Mouse (Mus musculus): Measurements from ENCODE around the gene Ppp1r14a.

Ppp1r14a gene

DNA sequence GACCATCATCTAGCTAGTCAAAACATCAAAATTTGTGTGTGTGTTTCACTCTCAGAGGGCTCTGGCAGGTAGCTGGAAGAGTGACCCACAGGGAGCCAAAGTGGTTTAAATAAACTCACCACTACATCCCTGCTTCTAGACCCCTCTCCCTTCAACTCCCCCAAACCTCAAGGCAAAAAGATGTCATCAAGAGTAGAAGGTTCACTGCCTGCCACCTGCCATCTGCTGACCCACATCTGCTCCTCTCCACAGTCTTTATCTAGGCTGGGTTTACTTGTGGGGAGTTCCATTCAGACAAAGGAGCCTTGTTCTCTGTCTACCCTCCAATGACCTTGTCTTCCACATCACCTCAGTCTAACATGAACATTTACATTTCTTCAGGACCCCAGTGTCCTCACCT, 9.8 kb upstream of the Ppp1r14a start:
- DNase-seq (ENCODE audit: low spot score in 2 of 2): no peak

DNA sequence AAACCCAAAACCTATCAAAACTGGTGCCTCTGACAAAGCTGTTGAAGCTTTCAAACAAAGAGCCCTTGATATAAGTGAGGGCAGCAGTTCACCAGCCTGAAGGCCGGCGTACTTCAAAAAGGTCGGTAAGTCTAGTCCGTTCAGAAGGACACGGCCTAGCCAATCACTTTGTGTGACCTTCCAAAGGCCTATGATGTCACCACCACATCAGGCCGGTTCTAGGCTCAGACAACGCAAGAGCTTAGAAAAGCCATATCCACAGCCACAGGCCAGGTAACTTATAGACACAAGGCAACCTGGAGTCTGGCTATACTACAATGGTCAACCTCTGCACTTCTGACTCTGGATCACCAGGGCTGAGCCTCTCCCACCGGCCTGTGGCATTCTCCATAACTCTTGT, 9.2 kb upstream of the Ppp1r14a start:
- DNase-seq (ENCODE audit: low spot score in 2 of 2): no peak

DNA sequence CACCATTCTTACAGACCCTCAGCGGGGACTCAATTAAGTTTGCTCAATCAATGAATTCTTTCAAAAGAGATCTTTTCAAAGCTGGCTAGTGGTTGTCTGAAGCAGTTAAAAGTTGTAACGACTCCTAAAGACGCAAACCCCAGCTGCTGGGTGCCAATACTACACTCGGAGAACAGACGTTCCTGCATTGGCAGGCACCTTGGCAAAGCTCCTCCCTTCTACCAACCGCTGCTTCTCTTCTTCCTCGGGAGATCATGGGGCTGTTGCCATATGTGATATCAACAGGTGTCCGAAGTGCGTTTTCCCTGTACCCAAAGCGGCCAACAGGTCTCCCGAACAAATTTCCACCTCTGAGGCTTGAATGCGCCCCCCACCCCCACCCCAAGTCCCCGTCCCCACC, 8.3 kb upstream of the Ppp1r14a start:
- no peak for DNase-seq (ENCODE audit: low spot score in 2 of 2)

DNA sequence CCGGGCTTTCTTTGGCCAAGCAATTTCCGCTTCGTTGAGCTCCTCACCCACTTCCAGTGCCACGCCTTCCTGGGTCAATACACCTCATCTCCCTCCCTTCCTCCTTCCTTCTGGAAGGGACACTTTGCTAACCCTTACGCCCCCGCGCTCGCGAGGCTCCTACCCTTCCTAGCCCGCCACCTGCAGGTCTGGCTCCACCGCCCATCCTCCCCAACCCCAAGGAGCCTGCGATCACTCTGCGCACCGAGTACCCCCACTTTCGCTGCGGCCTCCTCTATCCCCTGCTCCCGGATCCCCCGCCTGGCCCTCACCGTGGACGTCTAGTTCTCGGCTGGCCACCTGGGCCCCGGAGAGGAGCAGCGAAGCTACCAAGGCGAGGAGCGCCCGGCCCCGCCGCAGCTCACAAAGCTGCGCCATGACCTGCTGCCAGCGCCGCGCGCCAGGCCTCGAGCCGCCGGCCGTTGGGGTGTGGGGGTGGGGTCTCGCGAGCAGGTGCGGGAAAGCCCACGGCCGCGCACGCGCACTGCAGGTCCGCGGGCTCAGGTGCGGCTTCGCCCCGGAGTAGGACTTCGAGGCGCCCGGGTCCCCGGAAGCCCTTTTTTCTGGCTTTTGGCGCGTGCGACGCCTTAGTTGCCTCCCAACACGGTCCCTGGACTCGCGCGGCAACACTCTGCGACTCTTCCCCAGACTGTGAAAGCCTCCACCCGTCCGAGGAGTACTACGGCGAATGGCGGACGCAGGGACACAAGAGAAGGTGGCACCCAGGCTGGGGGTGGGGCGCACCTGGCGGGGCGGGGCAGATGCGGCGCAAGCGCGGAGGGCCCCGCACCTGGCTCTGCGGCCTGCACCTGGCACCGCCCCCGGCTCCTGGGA, 7.7 kb upstream of the Ppp1r14a start, which contains the start of gene Spint2:
Gene Spint2, minus strand, starts transcription at position 712 of the 873 bp plus-strand sequence.
- DNase-seq (ENCODE audit: low spot score in 2 of 2): peak; percentile 31 to 50

DNA sequence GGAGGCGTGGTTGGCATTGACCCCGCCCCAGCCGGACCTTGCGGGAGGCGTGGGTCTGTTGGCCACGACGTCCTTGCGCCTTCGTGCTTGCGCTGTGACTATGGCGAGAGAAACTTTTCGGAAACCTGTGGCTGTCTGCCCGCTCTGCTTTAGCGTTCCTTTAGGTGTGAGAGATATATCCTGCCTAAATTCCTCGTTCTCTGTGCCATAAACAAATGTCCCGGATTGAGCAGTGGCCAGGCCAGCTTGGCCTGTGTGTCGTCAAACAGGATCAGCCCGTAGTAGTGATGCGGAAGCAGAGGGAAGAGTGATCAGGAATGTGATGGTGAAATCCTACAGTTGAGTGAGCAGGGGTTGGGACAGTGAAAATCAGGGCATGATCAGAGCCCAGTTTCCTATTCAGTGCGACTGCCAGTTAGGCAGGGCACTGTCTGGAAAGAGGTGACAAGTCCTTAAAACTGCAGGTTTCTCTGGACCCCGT, 7.0 kb upstream of the Ppp1r14a start:
- DNase-seq (ENCODE audit: low spot score in 2 of 2): no peak

DNA sequence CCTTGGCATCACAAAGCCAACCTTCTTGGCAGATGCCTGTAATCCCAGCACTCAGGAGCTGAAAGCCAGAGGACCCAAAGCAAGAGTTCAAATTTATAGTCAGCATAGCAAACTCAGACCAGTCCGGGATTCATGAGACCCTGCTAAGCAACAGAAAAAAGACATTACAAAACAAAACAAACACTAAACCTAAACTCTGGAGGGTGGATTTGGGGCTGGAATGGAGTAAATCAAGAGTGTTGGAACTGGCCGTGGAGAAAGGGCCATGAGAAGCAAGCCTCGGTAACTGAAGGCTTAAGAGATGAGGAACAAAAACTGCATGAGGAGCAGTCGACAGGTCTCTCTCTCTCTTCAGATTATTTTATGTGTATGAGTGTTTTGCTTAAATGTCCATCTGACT, 5.2 kb upstream of the Ppp1r14a start:
- DNase-seq (ENCODE audit: low spot score in 2 of 2): no peak

DNA sequence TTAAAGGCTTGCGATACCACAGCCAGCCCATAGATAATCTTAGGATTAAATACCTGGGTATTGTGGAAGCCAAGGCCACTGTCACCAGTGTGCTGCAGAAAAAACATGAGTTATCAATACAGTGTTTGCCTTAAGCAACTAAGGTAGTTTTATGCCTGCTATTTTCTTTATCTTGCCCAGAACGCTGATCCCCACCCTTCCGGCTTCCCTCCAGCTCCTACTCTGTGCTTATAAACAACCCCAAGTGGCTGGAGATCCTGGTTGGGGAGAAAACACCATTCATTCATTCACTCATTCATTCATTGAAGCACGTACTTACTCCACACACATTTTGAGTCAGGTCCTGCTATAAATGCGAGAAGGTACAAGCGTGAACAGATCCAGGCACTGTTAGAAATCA, 4.6 kb upstream of the Ppp1r14a start:
- no peak for DNase-seq (ENCODE audit: low spot score in 2 of 2)

DNA sequence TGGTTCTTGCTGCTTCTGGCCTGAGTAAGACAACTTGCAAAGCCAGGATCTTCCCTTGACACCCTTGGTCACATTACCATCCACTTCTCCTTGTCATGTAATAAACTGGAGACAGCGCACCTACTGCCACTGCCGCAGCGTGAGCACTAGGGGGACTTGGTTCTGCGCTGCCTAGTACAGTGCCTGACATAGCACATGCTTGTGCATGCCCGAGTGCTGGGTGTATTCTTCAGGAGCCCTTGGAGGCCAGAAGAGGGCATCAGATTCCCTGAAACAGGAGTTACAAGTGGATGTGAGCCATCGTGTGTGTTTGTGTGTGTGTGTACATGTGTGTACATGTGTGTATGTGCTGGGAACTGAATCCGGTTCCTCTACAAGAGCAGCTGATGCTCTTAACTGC, 1.6 kb upstream of the Ppp1r14a start:
- DNase-seq (ENCODE audit: low spot score in 2 of 2): no peak

DNA sequence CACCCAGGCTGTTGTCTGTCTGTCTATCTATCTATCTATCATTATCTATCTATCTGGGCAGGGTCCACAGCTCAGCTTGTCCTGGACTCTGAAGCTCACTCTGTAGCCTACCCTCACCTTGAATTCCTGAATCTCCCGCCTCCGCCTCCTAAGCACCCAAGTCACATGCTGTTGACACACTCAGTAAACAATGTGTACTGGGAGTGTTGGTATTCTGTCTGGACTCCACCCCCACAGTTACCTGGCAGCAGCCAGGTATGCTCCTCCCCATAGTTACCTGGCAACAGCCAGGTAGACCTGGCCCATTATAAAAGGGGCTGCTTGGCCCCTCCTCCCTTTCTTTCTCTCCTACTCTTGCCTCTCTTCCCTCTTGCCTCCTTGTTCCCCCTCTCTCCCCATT, 1.0 kb upstream of the Ppp1r14a start:
- DNase-seq (ENCODE audit: low spot score in 2 of 2): no peak

DNA sequence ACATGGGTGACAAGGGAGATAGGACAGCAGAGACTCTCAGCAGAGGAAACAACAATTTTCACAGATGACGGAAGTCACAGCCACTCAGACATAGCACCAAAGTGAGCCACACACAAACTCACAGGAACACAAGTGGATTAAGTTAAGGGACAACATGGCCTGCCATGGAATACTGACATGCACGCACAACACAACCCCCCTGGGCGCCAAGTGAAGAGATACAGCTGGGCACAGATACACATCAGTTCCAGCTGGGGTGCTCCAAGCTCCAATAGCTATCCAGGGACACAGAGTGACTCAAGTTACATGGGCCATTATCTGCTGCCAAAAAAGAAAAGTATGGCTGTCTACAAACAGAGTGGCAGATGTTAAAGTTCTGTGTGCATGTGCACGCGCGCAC, 748 bp downstream of the Ppp1r14a start:
- DNase-seq (ENCODE audit: low spot score in 2 of 2): no peak

DNA sequence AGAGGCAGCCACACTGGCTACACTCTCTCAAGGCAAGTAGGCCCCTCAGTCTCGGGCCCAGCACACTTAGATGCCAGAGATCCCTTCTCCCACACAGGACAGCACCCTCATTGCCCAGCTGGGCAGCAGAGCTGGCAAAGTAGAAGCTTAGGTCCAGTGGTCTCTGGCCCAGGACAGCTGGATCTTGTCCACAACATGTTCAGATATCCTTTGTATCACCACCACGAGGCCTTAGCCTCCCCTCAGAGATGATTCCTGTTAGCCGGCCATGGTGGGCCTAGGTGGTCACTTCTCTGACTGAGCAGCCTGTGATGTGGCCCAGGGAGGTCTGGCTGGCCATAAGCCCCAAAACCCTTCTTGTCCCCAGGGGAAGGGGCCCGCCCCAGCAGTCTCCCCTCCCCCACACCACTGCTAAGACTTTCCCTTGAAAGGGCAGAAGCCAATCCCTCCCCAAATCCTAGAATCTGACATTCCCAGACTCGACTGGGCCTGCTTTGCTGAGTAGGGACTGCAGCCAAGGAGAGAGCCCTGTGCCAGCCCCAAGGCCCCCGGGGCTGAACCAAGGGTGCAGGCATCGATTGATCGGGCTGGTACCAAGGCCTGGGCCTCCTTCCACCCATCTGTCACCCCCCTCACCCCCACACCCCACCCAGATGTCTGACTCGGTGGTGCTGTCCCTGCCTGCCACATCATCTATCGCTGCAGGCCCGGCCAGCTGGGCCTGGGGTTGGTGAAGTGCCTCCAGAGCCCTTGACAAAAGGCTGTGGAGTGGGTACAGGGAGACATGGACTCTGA, 1.8 kb downstream of the Ppp1r14a start:
- DNase-seq (ENCODE audit: low spot score in 2 of 2): no peak

DNA sequence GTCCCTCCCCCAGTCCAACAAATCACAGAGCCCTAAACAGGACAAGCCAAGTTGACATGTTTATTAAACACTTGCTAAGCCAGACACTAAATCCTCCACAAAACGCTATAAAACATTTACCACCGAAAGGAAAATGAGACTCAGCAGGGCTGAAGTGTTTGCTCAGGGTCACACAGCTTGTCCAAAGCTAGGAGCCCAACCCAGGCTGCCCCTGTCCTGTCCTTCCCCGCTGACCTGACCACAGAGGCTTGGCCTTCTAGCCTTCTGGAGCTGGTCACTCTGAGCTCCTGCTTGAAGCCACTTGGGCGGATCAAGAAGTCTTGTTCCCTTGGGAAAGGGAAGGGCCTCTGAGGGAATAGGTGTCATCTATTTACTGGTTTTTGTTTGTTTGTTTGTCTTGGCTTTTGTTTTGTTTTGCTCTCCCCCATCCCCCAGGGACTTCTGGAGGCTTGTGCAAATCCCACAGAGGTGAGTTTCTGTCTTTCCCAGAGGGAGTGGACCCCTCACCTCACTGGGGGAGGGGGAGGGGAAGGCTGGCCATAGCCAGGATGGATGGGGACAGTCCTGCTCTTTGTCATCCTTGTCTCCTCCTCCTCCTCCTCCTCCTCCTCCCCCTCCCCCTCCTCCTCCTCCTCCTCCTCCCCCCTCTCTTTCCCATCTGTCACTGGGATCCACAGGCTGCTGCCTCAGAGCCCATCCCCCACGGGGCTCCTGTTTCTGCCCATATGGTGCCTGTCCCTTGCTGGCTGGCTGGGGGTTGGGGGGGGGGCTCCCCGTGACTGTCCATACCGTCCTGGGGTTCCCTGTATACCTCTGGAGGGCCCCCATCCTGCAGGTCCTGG, 2.7 kb downstream of the Ppp1r14a start:
- no peak for DNase-seq (ENCODE audit: low spot score in 2 of 2)

DNA sequence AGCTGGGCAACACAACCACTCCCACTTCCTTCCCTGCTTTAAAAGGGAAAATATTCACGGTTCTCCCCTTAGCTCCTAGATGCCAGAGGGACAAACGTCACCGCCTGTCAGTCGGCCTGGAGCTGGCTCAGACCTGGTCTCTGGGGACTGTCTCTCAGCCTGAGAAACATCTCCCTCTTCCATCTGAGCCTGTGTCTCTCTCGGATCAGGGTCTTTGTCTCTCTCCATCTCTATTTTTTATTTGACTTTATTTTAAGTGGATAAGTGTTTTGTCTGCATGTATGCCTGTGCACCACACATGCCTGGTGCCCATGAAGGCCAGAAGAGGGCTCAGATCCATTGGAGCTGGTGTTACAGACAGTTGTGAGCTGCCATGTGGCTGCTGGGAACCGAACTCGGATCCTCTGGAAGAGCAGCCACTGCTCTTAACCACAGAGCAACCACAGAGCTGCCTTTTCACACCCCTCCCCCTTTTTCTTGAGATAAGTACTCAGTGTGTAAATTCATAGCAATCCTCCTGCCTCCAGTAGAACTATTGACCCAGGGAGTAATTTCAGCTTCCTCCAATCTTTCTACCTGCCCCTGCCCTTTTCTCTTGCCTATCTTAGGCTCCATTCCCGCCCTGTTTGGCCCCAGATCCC, 3.5 kb downstream of the Ppp1r14a start:
- no peak for DNase-seq (ENCODE audit: low spot score in 2 of 2)

DNA sequence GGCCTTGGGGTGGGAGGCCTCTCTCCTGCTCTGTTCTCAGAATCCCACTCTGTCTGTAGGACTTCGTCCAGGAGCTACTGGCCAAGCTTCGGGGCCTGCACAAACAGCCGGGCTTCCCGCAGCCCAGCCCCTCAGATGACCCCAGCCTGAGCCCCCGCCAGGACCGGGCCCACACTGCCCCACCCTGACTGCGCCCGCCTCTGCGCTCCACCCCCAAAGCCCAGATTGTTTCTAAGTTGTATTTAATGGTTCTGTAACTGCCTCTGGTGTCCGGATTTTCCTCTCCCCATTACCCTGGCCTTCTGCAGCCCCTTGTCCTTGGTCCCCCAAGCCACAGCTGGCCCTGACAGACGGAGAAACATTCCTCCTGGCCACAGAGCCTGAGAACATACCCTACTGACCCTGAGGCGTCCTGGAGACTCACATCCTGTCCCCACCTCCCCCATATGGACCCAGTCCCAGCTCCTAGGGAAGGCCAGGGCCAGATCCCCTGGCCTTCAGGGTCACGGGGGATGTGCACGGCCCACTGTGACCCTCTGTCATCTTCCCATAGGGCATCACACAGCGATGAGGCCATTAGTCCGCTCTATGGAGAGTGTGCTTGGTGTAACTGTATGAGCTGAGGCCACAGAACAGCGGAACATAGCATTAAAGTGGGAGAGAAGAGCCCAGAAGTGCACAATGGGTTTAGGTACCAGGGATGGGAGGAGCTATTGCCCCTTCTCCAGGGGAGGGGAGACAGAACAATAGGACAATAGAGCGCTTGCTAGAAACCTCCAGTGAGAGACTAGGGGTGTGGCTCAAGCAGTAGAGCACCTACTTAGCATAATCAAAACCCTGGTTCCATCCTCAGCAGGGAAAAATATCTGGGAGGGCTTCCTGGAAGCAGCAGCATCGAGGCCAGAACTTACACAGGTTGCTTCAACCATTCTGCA, 4.3 kb downstream of the Ppp1r14a start:
- DNase-seq (ENCODE audit: low spot score in 2 of 2): no peak

DNA sequence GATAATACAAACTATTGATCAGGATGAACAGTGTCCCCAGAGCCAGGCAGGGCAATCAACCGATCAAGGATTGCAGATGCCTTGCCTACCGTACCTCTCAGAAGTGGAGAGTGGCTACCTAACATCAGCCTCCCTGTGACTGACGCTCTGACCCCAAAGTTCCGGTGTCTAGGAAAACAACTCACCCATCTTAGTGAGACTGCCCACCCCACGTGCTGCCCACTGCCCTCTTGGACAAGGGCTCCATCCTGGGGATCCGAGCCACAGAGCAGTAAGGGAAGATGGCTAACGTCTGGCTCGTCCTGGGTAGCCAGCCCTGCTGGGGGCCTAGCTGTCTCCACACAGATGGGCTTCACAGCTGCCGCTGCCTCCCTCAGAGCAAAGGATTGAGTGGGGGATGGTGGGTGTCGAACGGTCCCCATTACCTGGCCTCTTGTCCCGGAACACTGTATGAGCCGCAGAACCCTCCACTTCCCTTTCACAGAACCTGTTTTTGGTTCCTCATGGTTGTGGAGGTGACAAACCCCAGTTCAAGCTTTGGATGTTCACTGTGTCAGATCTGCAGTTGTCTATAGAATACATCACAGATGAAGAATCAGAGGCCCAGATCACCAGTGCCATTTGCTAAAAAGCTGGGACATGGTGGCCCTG, 5.1 kb downstream of the Ppp1r14a start:
- no peak for DNase-seq (ENCODE audit: low spot score in 2 of 2)

DNA sequence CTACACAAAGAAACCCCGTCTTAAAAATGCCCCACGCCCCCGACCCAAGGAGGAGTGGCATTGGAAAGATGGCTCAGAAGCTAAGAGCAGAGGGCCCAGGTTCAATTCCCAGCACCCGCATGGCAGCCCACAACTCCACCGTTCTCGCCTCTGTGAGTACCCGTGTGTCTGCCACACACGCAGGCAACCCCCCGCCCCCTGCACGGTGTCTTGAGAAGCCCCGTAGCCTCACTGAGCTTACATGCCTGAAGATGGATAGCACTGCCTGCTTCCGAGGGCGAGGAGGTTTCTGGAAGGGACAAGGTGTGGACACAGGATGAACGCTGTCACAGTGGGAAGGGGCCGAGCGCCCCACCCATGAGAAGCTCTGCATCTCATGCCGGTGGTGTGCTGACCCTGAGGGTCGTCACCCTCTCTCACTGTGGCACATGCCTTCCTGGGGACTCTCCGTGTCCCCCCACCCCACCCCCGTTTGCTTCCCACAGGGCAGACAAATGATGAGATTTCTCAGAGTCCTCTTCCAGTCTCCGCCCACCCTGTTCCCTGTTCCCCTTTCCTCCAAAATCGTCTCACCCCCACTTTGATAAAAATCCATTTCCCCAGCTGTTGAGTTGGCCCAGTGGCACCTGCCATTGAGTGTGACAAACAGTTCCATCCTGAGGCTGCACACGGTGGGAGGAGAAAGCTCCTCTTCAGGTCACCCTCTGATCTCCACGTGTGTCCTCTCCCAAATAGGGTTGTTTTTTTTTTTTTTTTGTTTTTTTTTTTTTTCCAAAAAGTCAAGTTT, 6.9 kb downstream of the Ppp1r14a start:
- DNase-seq (ENCODE audit: low spot score in 2 of 2): no peak

DNA sequence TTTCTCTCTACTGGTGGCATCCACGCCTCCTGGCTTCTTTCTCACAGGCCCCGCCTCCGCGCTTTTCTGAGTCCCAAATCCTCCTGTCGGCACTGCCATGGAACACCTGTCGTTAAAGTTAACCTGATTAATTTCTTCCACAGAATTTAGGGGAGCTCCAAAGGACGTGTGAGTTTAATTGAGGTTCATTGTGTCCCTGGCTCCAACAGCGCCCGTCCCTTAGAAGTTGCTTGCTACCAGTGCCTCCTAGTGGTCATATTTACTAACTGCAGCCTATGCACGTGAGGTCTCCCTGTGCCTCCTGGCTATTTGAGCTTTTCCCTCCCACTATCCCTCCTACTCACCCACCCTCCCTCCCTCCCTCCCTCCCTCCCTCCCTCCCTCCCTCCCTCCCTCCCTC, 7.9 kb downstream of the Ppp1r14a start:
- DNase-seq (ENCODE audit: low spot score in 2 of 2): peak in 1 of 2 experiments; percentile 54

DNA sequence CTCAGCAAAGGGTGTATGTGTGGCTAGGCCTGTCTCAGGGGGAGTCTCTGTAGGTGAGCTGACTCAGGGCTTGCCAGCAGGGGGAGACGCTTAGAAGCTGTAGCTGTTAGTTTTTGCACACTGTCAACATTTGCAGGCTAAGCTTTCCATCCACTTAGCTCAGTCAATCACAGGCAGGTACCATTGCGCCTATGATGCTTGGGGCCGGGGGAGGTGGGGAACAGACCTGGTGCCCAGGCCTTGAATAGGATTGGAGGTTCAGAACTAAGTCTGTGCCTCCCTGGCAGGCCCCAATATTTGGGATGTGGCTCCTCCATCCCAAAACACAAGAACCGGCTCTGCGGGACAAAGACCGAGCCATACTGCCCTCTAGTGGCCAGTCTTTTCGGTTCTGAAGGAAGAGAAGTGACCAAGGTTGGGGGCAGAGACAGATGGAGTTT, 12.0 kb downstream of the Ppp1r14a start:
- peak in 1 of 2 experiments; percentile 55 for DNase-seq (ENCODE audit: low spot score in 2 of 2)

DNA sequence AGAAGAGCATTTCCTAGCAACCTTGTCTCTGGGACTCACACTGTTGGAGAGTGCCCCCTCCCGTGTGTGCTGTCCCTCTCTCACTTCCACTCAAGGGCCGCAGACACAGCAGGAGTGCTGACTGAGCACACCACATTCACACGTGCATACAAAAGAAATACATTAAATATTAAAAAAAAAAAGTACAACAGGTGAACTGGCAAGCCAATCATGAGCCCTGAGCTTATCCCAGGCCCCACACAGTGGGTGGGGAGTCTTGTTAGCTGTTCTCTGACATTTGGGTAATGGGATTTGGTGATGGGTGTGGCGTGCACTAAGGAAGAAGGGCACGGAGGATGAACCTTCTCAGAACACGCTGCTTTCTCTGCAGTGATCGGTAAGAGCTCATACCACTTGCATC, 13.5 kb downstream of the Ppp1r14a start:
- DNase-seq (ENCODE audit: low spot score in 2 of 2): no peak
